Mouse (Mus musculus) thymus, adult 2 months (tissue): ENCODE measurements around the gene Myom1.

ENCODE experiments used
- CTCF ChIP-seq: fragments of 200-500 bp; IDR thresholded peaks from 2 replicates; pipeline ENCODE4 v1.5.1; 2012; ENCODE audit warnings: mild to moderate bottlenecking, control low read depth, low read length, moderate library complexity, borderline replicate concordance; ENCODE audit not compliant: control insufficient read depth, poor library complexity, insufficient read depth; ENCODE audit errors: extremely low read depth
- POLR2A ChIP-seq: fragments of 200-500 bp; IDR thresholded peaks from 2 replicates; pipeline ENCODE4 v1.6.1; 2012; ENCODE audit warnings: mild to moderate bottlenecking, low read length, control low read depth, moderate library complexity; ENCODE audit not compliant: control insufficient read depth, poor library complexity, insufficient read depth; ENCODE audit errors: extremely low read depth

GRCm38 (mm10) chr17:70993385-70993807 lies 9.0 kb upstream of the Myom1 start:
- TF ChIP-seq CTCF (no peak), POLR2A (no peak)
